10 mouse cellular contexts compared by ENCODE assay signal in the genomic region with DNA sequence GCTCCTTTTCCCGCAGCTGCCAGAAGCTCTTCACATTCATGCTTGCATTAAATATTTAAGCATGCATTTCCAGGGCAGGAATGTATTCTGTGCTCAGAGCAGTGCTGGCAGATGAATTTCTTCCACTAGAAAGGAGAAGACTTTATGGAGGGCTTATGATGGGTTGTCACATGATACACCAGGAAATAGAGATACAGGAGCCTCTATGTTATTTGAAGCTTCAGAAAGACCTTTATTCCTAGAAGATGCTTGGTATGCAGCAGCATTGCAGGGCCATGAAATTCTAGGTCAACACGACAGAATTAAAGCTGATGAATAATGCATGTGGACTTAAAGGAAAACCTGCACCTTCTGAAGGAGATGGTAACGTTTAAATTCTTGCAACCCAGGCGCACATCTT.
A peak's percentile ranks its signal among the peaks of the same experiment; 100 is the strongest.
DNase-seq lines count a peak whose midpoint lies in the region; ATAC-seq lines count a peak whose summit lies in the region.
"Had no signal": no experiment of that assay in that cellular context is flagged by ENCODE, and none has a peak within 500 bp of the region (broad histone marks: within the 10 kb centered on the region; RNA-seq: fewer than 3 reads in every experiment).

No protein-coding gene starts in this region.

- H3K4me1 ChIP-seq in neural tube, embryonic 12.5 days = peaks cover 18% of the 10 kb centered on the region
- peaks cover 16% of the 10 kb centered on the region; the same call in 1 of the 2 replicates for H3K4me1 ChIP-seq in midbrain, embryonic 16.5 days (ENCODE audit: control insufficient read depth, insufficient read depth, low read length)
- H3K4me1 ChIP-seq: heart, embryonic 15.5 days had no signal

- no peaks in the 10 kb centered on the region for H3K36me3 ChIP-seq in neural tube, embryonic 12.5 days
- H3K36me3 ChIP-seq in midbrain, embryonic 16.5 days (ENCODE audit: control insufficient read depth, insufficient read depth, low read length) = no peaks in the 10 kb centered on the region
- H3K36me3 ChIP-seq: heart, embryonic 15.5 days; limb, embryonic 12.5 days had no signal

- WGBS in neural tube, embryonic 12.5 days = 32% methylated on average over 4 of the region's 4 CpGs
- 24% methylated on average over 4 of the region's 4 CpGs for WGBS in midbrain, embryonic 16.5 days

- H3K4me2 ChIP-seq in neural tube, embryonic 12.5 days (replicated peaks) = no peak overlapping the region
- no peak overlapping the region for H3K4me2 ChIP-seq in midbrain, embryonic 16.5 days (ENCODE audit: low read length)
- H3K4me2 ChIP-seq: heart, embryonic 15.5 days; limb, embryonic 12.5 days had no signal

- H3K9me3 ChIP-seq in neural tube, embryonic 12.5 days = no peaks in the 10 kb centered on the region
- H3K9me3 ChIP-seq in midbrain, embryonic 16.5 days (replicated peaks; ENCODE audit: control insufficient read depth, low read length, poor library complexity, severe bottlenecking) = no peaks in the 10 kb centered on the region
- H3K9me3 ChIP-seq: heart, embryonic 15.5 days; limb, embryonic 12.5 days had no signal

- no peak overlapping the region for H3K27ac ChIP-seq in neural tube, embryonic 12.5 days
- peak overlapping the region; percentile 66; the same call in 1 of the 2 replicates for H3K27ac ChIP-seq in midbrain, embryonic 16.5 days (ENCODE audit: low read length)
- H3K27ac ChIP-seq: heart, embryonic 15.5 days; limb, embryonic 12.5 days had no signal

- no peaks in the 10 kb centered on the region for H3K27me3 ChIP-seq in neural tube, embryonic 12.5 days (replicated peaks)
- H3K27me3 ChIP-seq in midbrain, embryonic 16.5 days (ENCODE audit: control insufficient read depth, insufficient read depth, low read depth, low read length) = no peaks in the 10 kb centered on the region
- H3K27me3 ChIP-seq: heart, embryonic 15.5 days; limb, embryonic 12.5 days had no signal

- peak; percentile 73 for ATAC-seq in frontal cortex, adult (ENCODE audit: low TSS enrichment)
- ATAC-seq in neural tube, embryonic 12.5 days (ENCODE audit: low FRiP score, low read depth) = peak; percentile 54
- ATAC-seq in midbrain, embryonic 16.5 days = peak; percentile 83

- no peak overlapping the region for H3K4me3 ChIP-seq in neural tube, embryonic 12.5 days
- no peak overlapping the region for H3K4me3 ChIP-seq in midbrain, embryonic 16.5 days (ENCODE audit: low read depth, low read length)
- H3K4me3 ChIP-seq: heart, embryonic 15.5 days; limb, embryonic 12.5 days had no signal

- H3K9ac ChIP-seq in neural tube, embryonic 12.5 days = no peak overlapping the region
- H3K9ac ChIP-seq in midbrain, embryonic 16.5 days (ENCODE audit: low read depth, low read length) = no peak overlapping the region
- H3K9ac ChIP-seq: heart, embryonic 15.5 days; limb, embryonic 12.5 days had no signal

- DNase-seq in frontal cortex, postnatal 10 days (ENCODE audit: low spot score in 2 of 2) = no peak
- no peak for DNase-seq in neural tube, embryonic 10.5 days (ENCODE audit: extremely low spot score, low spot score)
- no peak for DNase-seq in thymus, postnatal 4 days
- DNase-seq in heart, adult 18-20 months = no peak
- DNase-seq: lung, postnatal 36 days had no signal
